Mouse (Mus musculus): ENCODE data around the gene Atp1b4. TPM values are rescaled to one million over a fixed set of nuclear protein-coding genes. Genes with fewer than 3 reads are reported as not detected.

Gene Atp1b4
- polyA plus RNA-seq (2014; fragmentation: Nextera tagmentation; extraction: Ambion mirVana), result not detected in 2 replicates

- Histone ChIP-seq H3K27ac (replicated peaks; ENCODE audit: low read depth, low read length) (no peak within 1 kb of the TSS), H3K9ac (replicated peaks; ENCODE audit: low read length) (no peak within 1 kb of the TSS), H3K4me1 (ENCODE audit: control insufficient read depth, insufficient read depth, low read length) (no peaks in the 10 kb centered on the region), H3K27me3 (ENCODE audit: control insufficient read depth, insufficient read depth, low read length) (no peaks in the 10 kb centered on the region), H3K9me3 (replicated peaks; ENCODE audit: control insufficient read depth, low read length) (no peaks in the 10 kb centered on the region), H3K36me3 (replicated peaks; ENCODE audit: control insufficient read depth, insufficient read depth, low read depth, low read length) (no peaks in the 10 kb centered on the region), H3K4me2 (ENCODE audit: low read depth, low read length) (no peak within 1 kb of the TSS), H3K4me3 (ENCODE audit: low read depth, low read length) (no peak within 1 kb of the TSS)
- no peak for ATAC-seq (replicated peaks; ENCODE audit: insufficient number of reproducible peaks, low FRiP score, low TSS enrichment, low read depth)
- 87% methylated on average over 8 of the region's 8 CpGs for WGBS
- DNase-seq (ENCODE audit: low spot score), result no peak
Observed at GRCm38 (mm10) chrX:38315884-38316283, at the start of gene Atp1b4. TSS of gene Atp1b4 (plus strand) at chrX:38316184.

- WGBS, result 60% methylated on average over 4 of the region's 4 CpGs
Observed at GRCm38 (mm10) chrX:38308597-38308996, 7.4 kb upstream of the Atp1b4 start.

GRCm38 (mm10) chrX:38311054-38311453 lies 4.9 kb upstream of the Atp1b4 start:
- H3K4me2 ChIP-seq (ENCODE audit: low read depth, low read length), result no peak overlapping the region
- no peaks in the 10 kb centered on the region for H3K36me3 ChIP-seq (replicated peaks; ENCODE audit: control insufficient read depth, insufficient read depth, low read depth, low read length)
- ATAC-seq (replicated peaks; ENCODE audit: insufficient number of reproducible peaks, low FRiP score, low TSS enrichment, low read depth) (no peak), DNase-seq (ENCODE audit: low spot score) (no peak)
- H3K27me3 ChIP-seq (ENCODE audit: control insufficient read depth, insufficient read depth, low read length), result no peaks in the 10 kb centered on the region
- no peak overlapping the region for H3K27ac ChIP-seq (replicated peaks; ENCODE audit: low read depth, low read length)
- no peaks in the 10 kb centered on the region for H3K4me1 ChIP-seq (ENCODE audit: control insufficient read depth, insufficient read depth, low read length)
- no peak overlapping the region for H3K4me3 ChIP-seq (ENCODE audit: low read depth, low read length)
- 82% methylated on average over 2 of the region's 2 CpGs for WGBS
- no peaks in the 10 kb centered on the region for H3K9me3 ChIP-seq (replicated peaks; ENCODE audit: control insufficient read depth, low read length)
- no peak overlapping the region for H3K9ac ChIP-seq (replicated peaks; ENCODE audit: low read length)

More at GRCm38 (mm10) chrX:38308597-38308996, 7.4 kb upstream of the Atp1b4 start:
- no peak for DNase-seq (ENCODE audit: low spot score)
- ATAC-seq (replicated peaks; ENCODE audit: insufficient number of reproducible peaks, low FRiP score, low TSS enrichment, low read depth), result no peak
- no peaks in the 10 kb centered on the region for H3K27me3 ChIP-seq (ENCODE audit: control insufficient read depth, insufficient read depth, low read length)
- no peaks in the 10 kb centered on the region for H3K36me3 ChIP-seq (replicated peaks; ENCODE audit: control insufficient read depth, insufficient read depth, low read depth, low read length)
- no peaks in the 10 kb centered on the region for H3K4me1 ChIP-seq (ENCODE audit: control insufficient read depth, insufficient read depth, low read length)
- no peak overlapping the region for H3K4me3 ChIP-seq (ENCODE audit: low read depth, low read length)
- no peak overlapping the region for H3K9ac ChIP-seq (replicated peaks; ENCODE audit: low read length)
- no peak overlapping the region for H3K27ac ChIP-seq (replicated peaks; ENCODE audit: low read depth, low read length)
- H3K4me2 ChIP-seq (ENCODE audit: low read depth, low read length), result no peak overlapping the region
- no peaks in the 10 kb centered on the region for H3K9me3 ChIP-seq (replicated peaks; ENCODE audit: control insufficient read depth, low read length)

GRCm38 (mm10) chrX:38312910-38313625 lies 2.9 kb upstream of the Atp1b4 start:
- Histone ChIP-seq H3K4me2 (ENCODE audit: low read depth, low read length) (no peak overlapping the region), H3K9ac (replicated peaks; ENCODE audit: low read length) (no peak overlapping the region), H3K36me3 (replicated peaks; ENCODE audit: control insufficient read depth, insufficient read depth, low read depth, low read length) (no peaks in the 10 kb centered on the region), H3K4me3 (ENCODE audit: low read depth, low read length) (no peak overlapping the region), H3K4me1 (ENCODE audit: control insufficient read depth, insufficient read depth, low read length) (no peaks in the 10 kb centered on the region), H3K9me3 (replicated peaks; ENCODE audit: control insufficient read depth, low read length) (no peaks in the 10 kb centered on the region), H3K27ac (replicated peaks; ENCODE audit: low read depth, low read length) (no peak overlapping the region), H3K27me3 (ENCODE audit: control insufficient read depth, insufficient read depth, low read length) (no peaks in the 10 kb centered on the region)
- peak; percentile 78; the same call in 1 of the 2 replicates for ATAC-seq (replicated peaks; ENCODE audit: insufficient number of reproducible peaks, low FRiP score, low TSS enrichment, low read depth)
- no peak for DNase-seq (ENCODE audit: low spot score)
- 73% methylated on average over 9 of the region's 9 CpGs for WGBS

DNA sequence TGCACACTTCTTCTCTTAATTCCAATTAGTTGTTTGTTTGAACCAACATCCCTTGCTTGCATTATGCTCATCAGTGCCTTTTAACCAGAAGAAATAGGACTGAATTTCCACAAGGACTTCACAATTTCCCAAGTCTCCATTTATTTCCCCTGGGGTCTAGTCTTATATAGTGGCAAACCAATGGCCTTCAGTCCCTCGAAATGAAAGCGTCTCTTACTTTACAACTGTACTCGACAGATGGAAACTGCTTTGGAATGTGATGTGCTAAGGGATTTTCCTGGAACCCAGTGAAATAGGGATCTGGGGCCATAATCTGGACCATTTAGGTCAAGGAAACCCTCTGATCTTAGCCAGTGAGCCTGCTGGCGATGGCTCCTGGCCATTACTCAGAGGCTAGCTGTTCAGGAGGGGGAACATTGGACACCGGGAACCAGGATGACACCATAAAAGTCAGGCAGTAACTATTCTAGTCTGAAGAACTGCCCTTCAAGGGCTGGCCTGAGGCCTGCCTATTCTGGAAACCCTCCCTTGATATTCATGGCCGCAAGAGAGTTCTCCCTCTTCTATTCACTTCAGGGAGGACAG lies 2.3 kb upstream of the Atp1b4 start:
- Histone ChIP-seq H3K4me2 (ENCODE audit: low read depth, low read length) (no peak overlapping the region), H3K4me3 (ENCODE audit: low read depth, low read length) (no peak overlapping the region), H3K36me3 (replicated peaks; ENCODE audit: control insufficient read depth, insufficient read depth, low read depth, low read length) (no peaks in the 10 kb centered on the region), H3K4me1 (ENCODE audit: control insufficient read depth, insufficient read depth, low read length) (no peaks in the 10 kb centered on the region), H3K27ac (replicated peaks; ENCODE audit: low read depth, low read length) (no peak overlapping the region), H3K9me3 (replicated peaks; ENCODE audit: control insufficient read depth, low read length) (no peaks in the 10 kb centered on the region), H3K9ac (replicated peaks; ENCODE audit: low read length) (no peak overlapping the region), H3K27me3 (ENCODE audit: control insufficient read depth, insufficient read depth, low read length) (no peaks in the 10 kb centered on the region)
- DNase-seq (ENCODE audit: low spot score) (no peak), ATAC-seq (replicated peaks; ENCODE audit: insufficient number of reproducible peaks, low FRiP score, low TSS enrichment, low read depth) (no peak)
- 83% methylated on average over 6 of the region's 6 CpGs for WGBS

GRCm38 (mm10) chrX:38330695-38331406 lies 14.9 kb downstream of the Atp1b4 start:
- no peaks in the 10 kb centered on the region for H3K9me3 ChIP-seq (replicated peaks; ENCODE audit: control insufficient read depth, low read length)
- DNase-seq (ENCODE audit: low spot score) (no peak), ATAC-seq (replicated peaks; ENCODE audit: insufficient number of reproducible peaks, low FRiP score, low TSS enrichment, low read depth) (no peak)
- H3K4me2 ChIP-seq (ENCODE audit: low read depth, low read length), result no peak overlapping the region
- no peaks in the 10 kb centered on the region for H3K36me3 ChIP-seq (replicated peaks; ENCODE audit: control insufficient read depth, insufficient read depth, low read depth, low read length)
- H3K4me3 ChIP-seq (ENCODE audit: low read depth, low read length), result no peak overlapping the region
- no peak overlapping the region for H3K9ac ChIP-seq (replicated peaks; ENCODE audit: low read length)
- H3K4me1 ChIP-seq (ENCODE audit: control insufficient read depth, insufficient read depth, low read length), result no peaks in the 10 kb centered on the region
- H3K27ac ChIP-seq (replicated peaks; ENCODE audit: low read depth, low read length), result no peak overlapping the region
- H3K27me3 ChIP-seq (ENCODE audit: control insufficient read depth, insufficient read depth, low read length), result no peaks in the 10 kb centered on the region
- WGBS, result 67% methylated on average over 4 of the region's 4 CpGs

DNA sequence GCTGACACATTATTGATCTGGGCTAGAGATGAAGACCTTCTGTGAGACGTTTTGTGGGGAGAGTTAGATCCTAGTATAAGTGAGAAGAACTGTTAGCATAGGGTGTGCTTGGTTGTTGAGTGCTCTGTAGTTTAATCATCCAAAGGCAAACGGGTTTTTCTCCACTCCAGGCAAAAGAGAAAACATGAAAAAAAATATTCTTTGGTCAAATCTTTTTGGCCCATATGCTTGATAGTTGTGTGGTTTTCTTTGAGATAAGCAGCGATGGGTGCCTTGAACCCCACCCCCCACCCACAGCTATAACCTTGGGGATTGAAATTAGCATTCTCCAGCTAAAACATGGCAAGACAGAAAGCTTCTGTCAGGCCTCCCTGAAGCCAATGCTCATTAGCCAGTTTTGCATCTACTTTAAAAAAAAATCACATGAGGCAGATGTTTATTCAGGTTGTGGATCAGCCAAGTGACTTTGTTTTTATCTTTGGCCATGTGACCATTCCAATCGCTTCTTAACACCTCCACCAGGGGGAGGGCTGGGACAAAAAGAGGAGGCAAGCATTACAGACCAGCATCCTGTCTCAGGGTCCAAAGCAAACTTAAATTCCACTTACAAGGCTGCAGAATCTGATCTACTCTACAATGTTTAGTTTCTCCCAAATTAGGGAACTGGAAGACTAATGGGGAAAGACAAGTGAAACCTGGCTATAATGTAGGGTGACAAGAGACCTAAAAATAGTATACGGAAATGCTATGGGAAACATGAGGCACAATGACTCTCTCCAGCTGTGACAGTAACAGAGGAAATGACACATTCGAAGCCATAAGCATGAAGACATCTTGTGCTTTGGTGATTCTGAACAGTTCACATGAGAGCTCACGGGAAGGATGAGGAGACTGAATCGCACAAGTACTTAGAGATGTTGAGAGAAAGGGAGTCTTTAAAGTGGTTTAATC lies 18.6 kb downstream of the Atp1b4 start:
- Histone ChIP-seq H3K4me3 (ENCODE audit: low read depth, low read length) (no peak overlapping the region), H3K4me2 (ENCODE audit: low read depth, low read length) (no peak overlapping the region), H3K36me3 (replicated peaks; ENCODE audit: control insufficient read depth, insufficient read depth, low read depth, low read length) (no peaks in the 10 kb centered on the region), H3K4me1 (ENCODE audit: control insufficient read depth, insufficient read depth, low read length) (no peaks in the 10 kb centered on the region), H3K9ac (replicated peaks; ENCODE audit: low read length) (no peak overlapping the region), H3K9me3 (replicated peaks; ENCODE audit: control insufficient read depth, low read length) (no peaks in the 10 kb centered on the region), H3K27me3 (ENCODE audit: control insufficient read depth, insufficient read depth, low read length) (no peaks in the 10 kb centered on the region), H3K27ac (replicated peaks; ENCODE audit: low read depth, low read length) (no peak overlapping the region)
- ATAC-seq (replicated peaks; ENCODE audit: insufficient number of reproducible peaks, low FRiP score, low TSS enrichment, low read depth), result no peak
- WGBS, result 62% methylated on average over 8 of the region's 8 CpGs
- DNase-seq (ENCODE audit: low spot score), result peak; percentile 44
